Mouse (Mus musculus) frontal cortex, postnatal 36 days (tissue): ENCODE results near the gene Kera.

ENCODE experiments used
- DNase-seq, 2 experiments: peaks; one replicate each; pipeline ENCODE4 v3.0.0; 2022; ENCODE audit warnings: low spot score in 2 of 2

Gene Kera

DNA sequence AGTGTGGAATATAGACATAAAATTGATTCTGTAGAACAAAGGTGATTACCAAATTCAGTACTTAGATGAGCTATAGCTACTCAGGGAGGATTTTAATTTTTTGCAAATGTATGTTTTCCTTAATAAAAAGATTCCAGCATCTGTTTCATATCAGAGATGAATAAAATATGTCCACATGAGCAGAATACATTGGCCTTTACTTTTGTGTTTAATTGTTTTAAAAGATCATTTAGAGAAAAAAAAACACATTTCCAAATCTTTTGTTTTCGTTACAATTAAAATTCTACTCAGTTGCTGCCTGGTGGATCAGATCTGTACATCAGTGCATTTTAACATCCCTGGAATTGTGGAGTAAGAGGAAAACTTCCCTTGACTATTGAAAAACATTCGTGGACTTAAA lies at the start of gene Kera:
Gene Kera (plus strand): TSS at position 301 of the 400 bp plus-strand sequence.
- no peak for DNase-seq

GRCm38 (mm10) chr10:97564957-97565856 lies 41.5 kb upstream of the Kera start, which contains the start of gene Lum:
TSS of gene Lum (plus strand) at chr10:97565128.
- DNase-seq: no peak

GRCm38 (mm10) chr10:97567489-97568135 lies 39.1 kb upstream of the Kera start:
- no peak for DNase-seq

GRCm38 (mm10) chr10:97582543-97583231 lies 24.0 kb upstream of the Kera start:
- peak in 1 of 2 experiments; percentile 63 for DNase-seq

GRCm38 (mm10) chr10:97584176-97584575 lies 22.5 kb upstream of the Kera start:
- DNase-seq: no peak

- no peak for DNase-seq
These were observed 19.5 kb upstream of the Kera start for GRCm38 (mm10) chr10:97587159-97587558.

GRCm38 (mm10) chr10:97589574-97589973 lies 17.1 kb upstream of the Kera start:
- no peak for DNase-seq

- DNase-seq: no peak
These were observed 15.6 kb upstream of the Kera start for GRCm38 (mm10) chr10:97591036-97591435.

DNA sequence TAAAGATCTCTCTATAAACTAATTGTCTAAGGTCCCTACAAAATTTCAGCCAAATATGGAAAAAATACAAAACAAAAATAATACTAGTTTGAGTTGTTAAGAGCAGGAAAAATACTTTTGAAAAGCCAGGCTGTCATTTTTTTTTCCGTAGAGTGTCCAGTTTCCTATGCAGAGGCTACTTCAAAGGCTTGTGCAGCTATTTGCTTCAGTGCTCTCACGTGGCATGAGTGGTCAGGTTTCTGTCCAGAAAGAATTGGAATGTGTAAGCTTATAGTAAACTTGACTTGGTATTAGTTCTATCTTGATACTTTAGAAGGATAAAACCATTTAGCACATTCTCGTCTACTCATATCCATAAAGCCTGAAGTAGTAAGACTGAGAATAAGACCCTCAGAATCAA lies 15.0 kb upstream of the Kera start:
- DNase-seq: no peak

DNA sequence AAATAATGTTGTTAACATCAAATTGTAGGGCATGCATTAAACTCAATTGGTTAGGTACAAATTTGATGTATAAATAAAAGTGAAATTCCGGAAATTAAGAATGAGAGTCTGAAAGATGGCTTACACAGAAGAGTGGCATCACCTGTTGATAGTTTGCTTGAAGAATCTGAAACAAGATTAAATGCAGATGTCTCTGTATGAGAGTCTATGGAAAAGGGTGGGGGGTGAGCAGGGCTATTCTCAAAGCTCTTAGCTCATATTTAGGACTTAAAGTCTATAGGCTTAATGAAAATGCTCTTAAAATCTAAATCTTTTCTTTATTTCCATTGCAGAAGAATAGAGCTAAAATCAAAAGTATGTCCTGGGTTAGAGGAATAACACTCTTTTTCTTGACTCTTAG lies 11.0 kb upstream of the Kera start:
- DNase-seq: no peak

GRCm38 (mm10) chr10:97601744-97602143 lies 4.9 kb upstream of the Kera start:
- DNase-seq: no peak

- DNase-seq: no peak
These were observed 3.4 kb upstream of the Kera start for GRCm38 (mm10) chr10:97603256-97603655.

GRCm38 (mm10) chr10:97622328-97622727 lies 15.6 kb downstream of the Kera start:
- DNase-seq: no peak

DNA sequence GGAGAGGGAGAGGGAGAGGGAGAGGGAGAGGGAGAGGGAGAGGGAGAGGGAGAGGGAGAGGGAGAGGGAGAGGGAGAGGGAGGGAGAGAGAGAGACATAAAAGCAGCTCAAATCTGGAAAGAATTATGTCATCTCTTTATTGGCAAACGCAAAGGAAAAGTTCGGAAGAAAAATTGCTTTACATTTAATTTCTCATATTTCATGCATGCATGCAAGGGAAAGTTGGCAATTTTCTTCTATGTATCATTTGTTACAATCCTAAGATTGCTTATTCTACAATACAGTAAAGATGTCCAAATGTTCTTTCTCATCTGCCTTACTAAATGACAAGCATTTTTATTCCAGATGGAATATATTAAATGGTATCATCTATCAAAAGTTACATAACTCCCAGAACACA lies 17.7 kb downstream of the Kera start:
- no peak for DNase-seq

- no peak for DNase-seq
These were observed 18.4 kb downstream of the Kera start for GRCm38 (mm10) chr10:97625116-97625515.

DNA sequence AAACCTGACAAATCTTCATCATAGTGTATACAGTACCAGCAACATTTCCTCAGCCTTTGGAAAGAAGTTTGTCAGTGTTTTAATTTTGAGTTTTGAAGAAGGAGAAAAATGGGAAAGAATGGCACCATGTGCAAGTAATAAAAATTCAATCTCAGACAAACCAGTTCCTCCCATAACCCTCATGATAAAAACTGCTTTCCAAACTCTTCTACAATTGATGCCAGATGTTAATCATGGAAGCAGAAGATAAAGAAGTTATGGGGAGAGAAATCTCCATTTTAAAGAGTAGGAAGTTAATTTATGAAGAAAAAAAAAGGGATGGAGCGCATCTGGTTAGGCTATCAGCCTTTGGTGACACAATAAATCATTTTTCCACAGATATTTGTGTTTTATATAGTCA lies 19.9 kb downstream of the Kera start:
- DNase-seq: no peak

GRCm38 (mm10) chr10:97631061-97631460 lies 24.4 kb downstream of the Kera start:
- no peak for DNase-seq

DNA sequence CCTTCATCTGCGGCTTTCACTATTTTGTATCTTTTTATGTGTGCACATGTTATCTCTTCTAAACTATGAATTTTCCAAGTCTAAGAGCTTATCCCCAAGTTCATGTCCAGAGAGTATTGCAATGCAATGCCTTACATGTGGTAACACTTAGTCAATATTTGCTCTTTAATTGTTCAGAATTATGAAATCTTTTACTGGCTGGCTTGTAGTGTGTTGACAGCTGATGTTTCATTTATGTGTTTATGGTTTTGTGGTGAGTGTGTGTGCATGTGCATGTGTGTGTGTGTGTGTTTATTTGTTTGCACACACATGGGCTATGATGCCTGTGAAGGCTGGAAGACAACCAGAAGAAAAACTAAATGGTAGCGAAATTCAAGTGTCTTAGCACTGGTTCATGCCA lies 35.2 kb downstream of the Kera start:
- no peak for DNase-seq

- no peak for DNase-seq
These were observed 37.1 kb downstream of the Kera start, which contains the start of gene Epyc for GRCm38 (mm10) chr10:97643768-97644167. TSS of gene Epyc (plus strand) at chr10:97644068.

- no peak for DNase-seq
These were observed 43.7 kb downstream of the Kera start for GRCm38 (mm10) chr10:97650334-97650733.

GRCm38 (mm10) chr10:97659489-97659888 lies 52.8 kb downstream of the Kera start:
- DNase-seq: no peak
